Mouse (Mus musculus) heart, postnatal 36 days (tissue): ENCODE measurements around the gene Nsdhl. TPM values are rescaled to one million over a fixed set of nuclear protein-coding genes. Genes with fewer than 3 reads are reported as not detected.
A peak's percentile ranks its signal among the peaks of the same experiment; 100 is the strongest.

Source experiments
- DNase-seq, 2 experiments: peaks; one replicate each; pipeline ENCODE4 v3.0.0; 2021 to 2022
- intact Hi-C: fragments of 180-260 bp; cut with DNase I; formaldehyde crosslinking; loops from one replicate; pipeline ENCODE4 v1.15.1; 2025
- total RNA-seq, 2 experiments: library from RNA; stranded (reverse); gene quantifications; 2 replicates each; pipeline ENCODE4 v1.2.3; 2021

Gene Nsdhl
- total RNA-seq, result 1 to 10 TPM; 4.1 to 5.1 TPM

DNA sequence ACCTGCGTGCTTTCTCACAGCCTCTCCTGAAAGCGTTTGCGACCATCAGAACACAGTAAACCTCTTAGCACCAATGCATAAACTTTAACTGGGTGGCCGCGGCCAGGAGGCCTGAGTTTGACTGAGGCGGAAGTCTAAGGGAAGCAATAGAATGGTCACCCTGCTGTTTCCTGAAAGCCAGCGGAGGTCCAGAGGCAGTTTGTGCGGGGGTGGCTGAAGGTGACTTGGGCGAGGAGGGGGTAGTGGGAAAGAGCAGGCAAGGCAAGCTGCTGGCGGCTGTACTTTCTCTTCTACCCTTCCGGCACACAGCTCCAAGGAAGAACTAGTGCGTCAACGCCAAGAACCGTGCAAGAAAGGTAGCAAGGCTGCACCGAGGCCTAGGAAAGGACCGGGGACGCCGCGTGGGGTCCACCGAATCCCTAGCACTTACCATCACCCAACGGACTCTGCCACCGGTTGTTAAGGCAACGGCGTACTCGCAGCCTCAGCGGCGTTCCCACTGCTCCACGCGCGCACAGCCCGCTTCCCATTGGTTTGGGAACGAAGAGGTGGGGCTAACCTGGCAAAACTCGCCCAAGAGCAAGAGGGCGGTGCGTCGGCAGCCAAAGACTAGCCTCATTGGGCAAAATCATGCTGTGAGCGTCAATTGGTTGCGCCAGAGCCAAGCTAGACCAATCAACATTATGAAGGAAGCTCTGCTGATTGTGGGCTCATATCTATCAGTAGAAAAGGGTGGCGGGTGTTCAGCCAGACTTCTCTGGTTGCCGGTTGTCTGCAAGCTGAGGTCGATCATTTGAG is at the start of gene Nsdhl, which contains the start of gene Cetn2:
TSS of gene Nsdhl (plus strand) at position 674 of the 798 bp plus-strand sequence.
TSS of gene Cetn2 (minus strand) at position 528 of the 798 bp plus-strand sequence.
- intact Hi-C loops, result no loop called here
- DNase-seq, result peak; percentile 76 to 81

DNA sequence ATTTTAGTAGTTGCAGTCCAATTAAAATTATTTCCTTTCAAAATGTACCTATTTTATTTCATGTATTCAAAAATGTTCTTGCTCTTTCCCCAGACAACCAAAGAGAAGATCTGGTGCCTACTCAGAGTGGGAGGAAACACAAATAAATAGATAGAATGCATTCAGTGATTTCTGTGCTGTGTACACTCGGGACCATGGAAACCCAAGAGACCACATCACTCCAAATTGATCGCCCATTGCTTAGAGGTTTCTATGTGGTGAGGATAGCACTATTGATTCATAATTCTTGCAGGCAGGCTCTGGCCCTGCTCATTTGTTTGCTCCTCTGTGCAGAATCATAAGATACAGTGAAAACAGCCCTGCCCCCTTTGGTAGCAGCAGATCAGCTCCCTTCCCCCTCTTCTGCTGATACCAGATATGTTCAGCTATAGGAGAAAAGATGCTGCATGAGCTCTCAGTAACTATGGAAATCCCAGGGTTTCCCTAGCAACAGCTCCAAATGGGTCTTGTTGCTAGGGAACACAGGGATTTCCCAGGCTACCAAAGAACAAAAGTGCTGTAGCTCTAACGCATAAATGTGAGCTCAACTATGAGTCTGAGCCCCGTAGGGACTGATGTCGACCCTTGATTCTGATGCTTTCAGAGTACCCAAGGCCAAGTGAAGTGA is 22.8 kb upstream of the Nsdhl start:
- DNase-seq, result no peak
- intact Hi-C loops, result no loop called here

DNA sequence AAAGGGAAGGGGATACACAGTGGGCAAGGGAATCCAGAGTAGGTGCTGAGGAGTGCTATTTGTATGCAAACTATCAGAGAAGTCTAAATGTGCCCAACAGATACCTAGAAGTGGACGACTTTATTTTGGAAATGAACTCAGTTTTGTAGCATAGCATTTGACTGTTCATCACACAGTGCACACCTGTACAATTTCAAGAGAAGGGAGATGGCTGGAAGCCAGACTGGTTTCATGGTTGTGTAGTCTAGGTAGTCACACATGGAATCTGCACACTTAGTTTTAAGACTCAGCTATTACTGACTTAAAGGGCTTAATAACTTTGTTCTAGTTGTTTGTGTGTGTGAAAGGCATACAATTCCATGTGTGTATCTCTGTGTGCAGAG is 22.3 kb upstream of the Nsdhl start:
- DNase-seq, result no peak
- intact Hi-C loops, result no loop called here

DNA sequence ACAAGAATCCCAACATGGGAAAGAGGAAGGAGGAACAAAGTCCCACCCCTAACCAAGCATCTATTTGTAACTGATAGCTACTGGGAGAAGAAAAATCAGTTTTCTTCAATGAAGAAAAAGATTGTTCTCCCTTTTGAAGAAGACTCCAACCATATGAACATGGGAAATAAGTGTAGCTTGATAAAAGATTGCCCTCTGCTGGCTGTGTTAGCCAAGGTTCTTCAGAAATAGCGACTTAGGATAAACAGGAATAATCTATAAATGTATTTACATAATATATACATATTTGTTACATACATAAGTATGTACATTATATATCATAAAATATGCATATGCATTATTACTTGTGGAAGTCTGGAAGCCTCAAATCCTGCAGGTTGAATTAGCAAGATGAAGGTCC is 15.8 kb upstream of the Nsdhl start:
- intact Hi-C loops, result no loop called here
- DNase-seq, result no peak

DNA sequence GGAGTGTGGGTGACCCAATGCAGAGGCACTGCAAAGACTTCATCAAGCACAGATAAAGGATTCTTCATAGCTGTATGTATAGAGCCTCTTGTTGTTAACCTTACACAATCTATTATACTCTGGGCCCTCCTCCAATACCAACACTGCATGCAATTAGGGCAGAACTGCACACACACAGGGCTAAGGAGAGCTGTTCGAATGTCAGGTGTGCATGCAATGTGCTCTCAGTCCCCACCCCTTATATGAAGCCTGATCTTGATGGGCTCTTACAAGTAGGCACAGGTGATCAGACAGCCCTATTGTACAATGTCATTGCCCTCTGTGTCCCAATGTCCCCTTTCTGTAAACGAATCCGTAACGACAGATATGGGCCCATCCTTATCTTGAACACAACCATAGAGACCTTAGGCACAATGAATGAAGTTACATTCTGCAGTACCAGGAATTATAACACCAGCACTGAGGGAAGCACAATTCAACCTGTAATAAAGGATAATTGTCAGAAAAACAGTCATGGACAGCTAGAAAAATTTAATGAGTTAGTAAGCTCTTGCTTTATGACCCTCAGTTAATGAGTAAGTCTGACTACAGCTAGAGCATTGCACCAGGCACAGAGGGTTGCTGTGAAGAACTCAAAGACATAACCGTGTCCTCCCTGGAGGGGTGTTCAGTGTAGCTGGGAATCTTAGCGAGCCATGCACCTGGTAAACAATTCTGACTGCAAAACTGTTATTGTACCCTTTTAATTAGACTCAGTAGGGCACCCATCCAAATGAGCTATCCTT is 10.5 kb upstream of the Nsdhl start:
- no peak for DNase-seq
- intact Hi-C loops, result no loop called here

DNA sequence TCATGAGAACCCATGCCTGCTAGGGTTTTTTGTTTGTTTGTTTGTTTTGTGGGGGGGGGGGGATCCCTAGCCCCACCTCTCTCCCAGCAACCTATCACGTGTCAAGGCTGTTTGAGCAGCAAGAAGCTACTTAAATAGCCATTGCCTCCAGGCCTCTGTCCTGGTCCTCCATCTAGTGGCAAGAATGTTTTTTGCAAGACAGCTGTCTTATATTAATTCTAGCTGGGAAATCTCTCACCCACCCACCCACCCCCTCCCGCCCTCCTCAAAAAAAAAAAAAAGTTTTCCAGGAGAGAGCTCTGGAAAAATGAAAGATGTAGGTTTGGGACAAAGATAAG is 10.0 kb upstream of the Nsdhl start:
- no peak for DNase-seq

DNA sequence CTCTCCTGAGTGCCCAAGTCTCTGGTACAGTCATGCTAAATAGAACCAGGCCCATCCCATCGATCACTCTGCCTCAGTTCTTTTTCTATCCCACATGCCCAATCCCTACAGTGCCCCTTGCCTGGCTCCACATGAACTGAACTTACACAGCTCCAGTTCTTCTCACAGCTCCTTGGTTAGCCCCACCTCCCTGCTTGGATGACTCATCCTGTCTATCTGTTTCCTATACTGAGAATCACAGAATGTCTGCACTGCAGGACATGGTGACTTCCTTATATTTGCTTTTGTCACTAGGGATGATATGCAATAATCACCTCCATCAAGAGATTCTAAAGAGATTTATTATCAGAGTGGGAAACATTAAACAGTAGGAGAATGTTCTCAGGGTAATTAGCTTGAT is 6.7 kb upstream of the Nsdhl start:
- intact Hi-C loops, result no loop called here
- no peak for DNase-seq

More for the DNA sequence above, 10.0 kb upstream of the Nsdhl start:
- intact Hi-C loops, result no loop called here

DNA sequence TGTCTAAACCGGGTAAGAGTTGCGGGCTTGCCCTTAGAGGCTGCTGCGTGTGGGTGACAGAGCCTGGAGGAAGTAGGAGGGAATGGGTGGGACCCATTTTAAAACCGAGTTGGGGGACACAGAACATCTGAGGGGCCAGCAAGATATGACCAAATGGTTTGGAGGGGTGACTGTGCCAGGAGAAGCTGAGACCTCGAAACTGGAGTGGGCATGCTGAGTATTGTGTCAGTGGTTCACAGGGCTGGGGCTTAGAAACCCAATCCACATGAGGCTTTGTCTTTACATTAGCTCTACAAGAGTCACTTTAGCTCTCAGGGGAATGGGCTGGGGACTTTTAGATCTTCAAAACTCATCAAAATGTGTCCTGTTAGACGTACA is 314 bp downstream of the Nsdhl start:
- intact Hi-C loops, result no loop called here
- DNase-seq, result no peak

DNA sequence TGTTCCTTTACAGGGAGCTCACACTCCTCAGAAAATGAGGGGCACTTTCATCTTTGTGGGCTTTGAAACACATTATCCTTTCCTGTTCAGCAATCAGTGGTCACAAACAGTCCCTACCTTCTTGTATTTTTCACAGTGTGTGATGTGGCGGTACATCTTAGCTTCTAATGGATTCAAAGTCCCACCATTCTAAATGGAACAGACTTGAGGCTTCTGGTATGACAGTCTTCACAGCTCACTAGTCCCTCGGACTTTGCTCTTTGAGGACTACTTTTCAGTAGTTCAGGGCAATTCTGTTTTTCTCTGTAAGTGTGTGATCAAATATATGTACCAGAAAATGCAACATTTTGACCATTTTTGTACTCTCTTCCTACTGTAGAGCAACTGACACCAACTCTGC is 3.0 kb downstream of the Nsdhl start:
- intact Hi-C loops, result no loop called here
- no peak for DNase-seq

DNA sequence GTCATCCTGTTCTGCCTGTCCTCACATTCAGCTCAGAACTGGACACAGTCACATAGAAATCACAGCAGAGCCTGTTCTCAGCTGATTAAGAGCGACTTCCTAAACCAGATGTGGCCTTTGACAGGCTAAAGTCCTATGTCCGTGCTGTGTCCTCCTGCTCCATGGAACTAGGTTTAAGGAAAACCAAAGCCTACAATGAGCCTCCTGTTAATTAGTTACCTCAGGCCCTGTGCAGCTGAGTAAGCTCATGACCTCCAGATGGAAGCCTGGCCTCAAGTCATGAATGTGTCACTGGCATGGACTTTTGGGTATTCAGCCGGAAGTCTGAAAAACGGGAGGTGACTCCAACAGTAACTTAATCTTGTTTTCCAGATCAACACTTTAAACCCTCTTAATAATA is 35.1 kb downstream of the Nsdhl start:
- no peak for DNase-seq
- intact Hi-C loops, result no loop called here

DNA sequence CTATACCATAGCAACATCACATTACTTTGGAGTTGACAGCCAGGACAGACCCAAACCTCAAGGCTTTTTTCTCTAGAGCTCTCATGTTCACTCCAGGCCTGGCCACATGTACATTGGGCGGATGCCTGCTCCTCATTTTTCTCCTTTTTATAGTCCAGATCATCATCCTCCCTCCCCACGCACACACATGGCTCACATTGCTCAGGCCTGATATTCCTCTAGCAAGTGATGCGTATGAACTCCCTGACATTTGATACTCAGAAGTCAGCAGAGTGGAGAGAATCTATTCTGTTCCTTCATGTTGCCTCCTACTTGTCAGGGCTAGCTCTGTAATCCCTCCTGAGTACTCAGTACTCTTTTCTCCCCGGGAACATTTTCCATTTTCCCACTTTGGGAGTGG is 38.1 kb downstream of the Nsdhl start:
- no peak for DNase-seq
- intact Hi-C loops, result no loop called here

DNA sequence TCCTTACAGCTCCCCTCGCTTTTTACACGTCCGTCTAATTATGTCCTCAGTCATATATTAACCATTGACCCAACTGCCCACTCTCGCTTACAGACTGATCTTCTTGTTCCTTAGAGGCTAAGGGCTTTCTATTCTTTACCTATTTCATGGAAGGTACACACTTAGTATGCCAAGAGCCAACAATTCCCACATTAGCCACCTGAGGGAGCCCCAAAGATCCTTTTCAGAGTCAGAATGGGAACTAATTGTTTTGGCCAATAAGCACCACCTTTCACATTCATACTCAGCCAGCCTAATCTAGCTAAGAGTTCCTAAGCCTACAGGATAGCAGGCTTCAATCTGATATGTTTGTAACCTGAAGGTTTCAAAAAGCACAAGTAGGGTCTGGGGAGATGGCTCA is 42.1 kb downstream of the Nsdhl start:
- no peak for DNase-seq
- intact Hi-C loops, result no loop called here

DNA sequence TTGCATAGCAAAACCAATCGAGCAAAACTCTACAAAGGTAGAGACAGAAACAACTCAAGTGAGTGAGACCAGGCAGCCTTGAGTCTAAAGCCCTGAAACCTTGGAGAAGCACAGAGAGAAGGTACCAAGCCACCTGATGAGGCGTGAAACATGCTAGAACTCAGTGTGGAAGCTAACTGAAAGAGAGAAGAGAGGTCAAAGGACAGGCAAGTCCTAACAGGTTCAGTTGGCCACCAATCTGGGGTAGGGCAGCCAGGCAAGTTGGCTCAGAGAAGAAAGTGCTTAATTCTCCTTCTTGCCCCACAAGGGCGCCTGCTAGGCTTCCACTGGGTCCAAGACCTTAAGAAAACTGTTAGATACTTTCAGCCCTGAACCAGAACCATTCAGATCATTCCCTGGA is 43.2 kb downstream of the Nsdhl start:
- no peak for DNase-seq
- intact Hi-C loops, result no loop called here

DNA sequence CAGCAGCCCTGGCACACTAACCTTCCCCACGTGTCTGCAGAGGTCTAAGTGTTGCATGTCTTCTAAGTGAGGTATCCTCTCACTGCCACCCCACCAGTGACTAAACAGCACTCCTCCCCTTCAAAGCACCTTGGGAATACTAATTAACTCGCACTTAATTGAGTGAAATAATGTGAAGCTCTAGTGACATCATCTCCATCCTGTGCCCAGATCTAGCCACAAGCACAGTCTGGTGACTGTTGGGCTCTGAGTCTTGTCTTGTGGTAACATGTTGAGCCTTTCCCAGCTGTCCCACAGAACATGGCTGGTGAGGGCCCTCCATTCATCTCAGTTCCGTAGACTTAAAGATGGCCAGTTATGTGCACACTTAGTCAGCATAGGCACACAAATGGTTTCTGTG is 44.4 kb downstream of the Nsdhl start:
- intact Hi-C loops, result no loop called here

DNA sequence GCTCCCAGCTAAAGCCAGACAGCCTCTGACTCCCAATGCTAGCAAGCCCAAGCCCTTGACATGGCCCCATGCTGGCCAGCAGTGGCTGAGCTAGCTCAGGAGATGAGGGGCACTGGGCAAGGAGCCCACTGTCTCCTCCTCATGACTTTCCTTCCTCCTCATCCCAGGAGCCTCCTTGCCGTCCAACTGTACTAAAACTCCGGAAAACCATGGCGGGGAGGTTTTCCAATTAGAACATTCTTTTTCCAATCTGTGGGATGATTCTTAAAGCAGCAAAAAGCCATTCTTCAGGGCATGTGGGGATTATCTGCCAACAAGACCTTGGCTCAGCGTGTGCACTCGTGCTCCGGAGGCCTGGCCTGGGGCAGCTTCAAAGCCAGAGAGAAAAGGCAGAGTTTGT is 64.5 kb downstream of the Nsdhl start:
- intact Hi-C loops, result no loop called here
- DNase-seq, result no peak

More for the DNA sequence above, 44.4 kb downstream of the Nsdhl start:
- no peak for DNase-seq

DNA sequence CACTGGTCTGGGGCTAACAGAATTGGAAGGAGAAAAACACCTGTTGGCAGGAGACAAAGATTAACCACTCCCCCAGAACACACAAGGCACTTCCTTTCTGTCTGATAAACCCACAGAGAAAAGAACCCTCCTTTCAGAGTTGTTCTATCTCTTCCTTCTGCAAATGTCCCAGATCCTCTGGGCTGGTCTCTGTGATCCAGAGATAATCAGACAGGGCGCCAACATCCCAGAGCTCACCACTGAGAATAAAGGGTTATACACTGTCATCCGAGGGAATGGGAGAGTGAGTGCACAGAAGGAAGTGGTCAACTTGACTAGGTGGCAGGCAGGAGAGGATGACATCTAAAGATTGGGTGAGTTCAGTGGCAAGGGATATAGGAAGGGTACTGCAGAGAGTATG is 67.2 kb downstream of the Nsdhl start:
- no peak for DNase-seq
- intact Hi-C loops, result no loop called here

DNA sequence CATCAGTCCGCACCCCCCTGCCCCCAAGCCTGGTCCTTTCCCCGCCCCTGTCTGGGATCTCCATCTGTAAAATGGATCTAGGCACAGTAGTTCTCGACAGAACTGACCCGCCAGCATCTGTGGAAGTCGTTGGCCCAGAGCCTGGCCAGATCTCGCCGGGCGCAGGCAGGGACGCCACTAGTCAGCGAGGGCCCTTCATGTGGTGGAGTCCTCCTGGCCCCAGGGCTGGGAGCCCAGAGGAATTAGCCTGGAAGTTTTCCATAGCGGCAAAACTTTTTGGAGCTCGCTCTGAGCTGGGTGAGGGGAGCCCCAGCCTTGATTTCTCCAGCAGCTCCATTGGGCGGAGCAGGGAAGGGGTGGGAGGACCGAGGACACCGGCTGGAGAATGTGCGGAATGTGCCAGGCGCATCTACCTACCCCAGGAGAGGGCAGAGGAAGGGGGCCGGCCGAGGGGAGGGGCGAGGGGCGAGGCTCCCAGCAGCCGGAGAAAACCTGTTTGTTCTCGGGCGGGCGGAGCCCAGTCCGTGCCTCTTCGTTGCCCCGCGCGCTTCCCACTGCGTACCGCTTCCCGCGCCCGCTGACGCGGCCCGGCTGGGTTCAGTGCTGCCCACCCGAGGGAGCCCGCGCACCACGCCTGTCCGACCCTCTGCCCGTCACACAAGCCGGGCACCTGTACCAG is 68.6 kb downstream of the Nsdhl start, which contains the start of gene Zfp185:
TSS of gene Zfp185 (plus strand) at position 499 of the 679 bp plus-strand sequence.
- peak; percentile 37 to 38 for DNase-seq
- intact Hi-C loops, result no loop called here

DNA sequence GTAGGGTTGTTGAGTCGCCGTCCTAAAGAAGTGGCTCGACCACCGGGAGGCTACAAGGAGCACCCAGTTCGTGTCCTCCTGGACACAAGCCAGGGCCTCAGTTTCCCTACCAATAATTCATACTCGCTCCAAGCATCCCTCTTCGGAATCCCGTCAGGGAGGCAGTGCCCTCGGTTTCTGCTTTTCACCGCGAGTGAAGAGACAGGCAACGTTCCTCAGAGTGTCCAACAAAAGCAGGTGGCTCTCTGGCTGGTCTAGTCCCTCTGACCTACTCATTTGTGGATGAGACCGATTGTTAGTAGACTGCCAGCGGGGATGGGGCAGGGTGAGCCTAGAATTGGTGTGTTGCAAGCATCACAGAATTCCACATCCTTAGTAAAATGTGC is 69.2 kb downstream of the Nsdhl start:
- DNase-seq, result no peak
- intact Hi-C loops, result no loop called here

DNA sequence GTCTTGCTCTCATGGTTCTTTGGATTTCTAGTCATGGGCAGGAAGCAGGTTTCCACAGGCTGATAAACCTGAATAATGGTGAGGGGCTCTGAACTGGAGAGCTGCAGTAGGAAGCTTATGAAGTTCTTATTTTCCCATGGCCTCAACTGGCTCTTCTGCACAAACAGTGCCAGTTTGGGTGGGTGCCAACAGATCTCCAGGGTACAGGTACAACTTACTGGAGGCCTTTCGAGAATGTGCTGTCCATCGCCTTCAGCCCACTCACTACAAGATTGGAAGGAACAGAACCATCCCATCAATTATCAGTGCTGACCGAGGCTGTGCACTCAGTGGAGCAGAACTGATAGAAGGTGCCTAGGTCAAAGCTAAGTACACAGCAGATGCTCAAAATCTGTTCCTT is 70.1 kb downstream of the Nsdhl start:
- DNase-seq, result no peak
- intact Hi-C loops, result no loop called here

DNA sequence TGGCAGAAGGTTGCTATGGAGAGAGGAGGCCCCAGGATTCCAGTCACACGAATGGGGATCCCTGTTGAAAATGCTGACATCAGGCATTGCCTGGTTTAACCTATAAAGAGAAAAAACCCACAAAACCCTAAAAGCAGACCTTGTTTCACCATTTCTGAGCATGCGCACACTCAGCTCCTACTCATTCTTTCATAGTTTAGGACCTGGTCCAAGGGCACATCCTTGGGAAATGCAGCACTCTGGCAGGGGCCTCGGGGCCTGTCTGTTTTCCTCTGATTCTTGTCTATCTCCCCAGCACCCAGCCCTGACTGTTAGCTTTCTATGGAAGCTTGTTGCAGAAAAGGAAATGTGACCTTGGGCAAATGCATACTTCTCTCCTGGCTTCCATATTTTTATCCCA is 72.2 kb downstream of the Nsdhl start:
- no peak for DNase-seq
- intact Hi-C loops, result no loop called here

DNA sequence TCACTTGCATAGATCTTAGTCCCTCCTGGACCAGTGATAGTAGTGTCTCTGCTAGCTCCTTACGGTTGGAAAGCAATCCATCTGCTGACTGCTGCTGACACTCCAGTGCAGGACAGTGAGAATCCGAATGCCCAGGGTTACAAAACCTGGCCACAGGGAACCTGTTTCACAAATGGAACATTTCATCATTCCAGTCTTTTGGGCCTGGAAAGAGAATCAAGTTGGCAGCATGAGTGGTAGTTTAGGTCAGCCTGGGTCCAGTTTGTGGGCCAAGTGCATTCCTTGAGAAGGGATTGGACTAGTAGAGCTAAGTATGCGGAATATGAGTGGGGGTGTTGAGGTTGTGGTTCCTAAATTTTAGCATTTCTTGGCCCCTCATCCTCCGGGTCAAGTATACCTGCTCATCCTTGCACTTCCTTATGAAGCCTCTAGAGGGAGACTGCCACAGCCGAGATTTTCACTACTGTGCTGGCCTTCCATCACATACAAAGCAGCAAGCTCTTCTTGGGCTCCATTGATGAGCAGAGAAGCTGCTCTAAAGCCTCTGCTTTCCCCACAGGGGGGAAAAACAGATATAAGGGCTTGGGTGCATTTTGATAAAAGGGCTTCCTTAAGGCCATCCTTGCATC is 74.0 kb downstream of the Nsdhl start:
- intact Hi-C loops, result no loop called here
- DNase-seq, result no peak
